Comparison of ENCODE assay signal across 8 mouse cellular contexts in the genomic region with DNA sequence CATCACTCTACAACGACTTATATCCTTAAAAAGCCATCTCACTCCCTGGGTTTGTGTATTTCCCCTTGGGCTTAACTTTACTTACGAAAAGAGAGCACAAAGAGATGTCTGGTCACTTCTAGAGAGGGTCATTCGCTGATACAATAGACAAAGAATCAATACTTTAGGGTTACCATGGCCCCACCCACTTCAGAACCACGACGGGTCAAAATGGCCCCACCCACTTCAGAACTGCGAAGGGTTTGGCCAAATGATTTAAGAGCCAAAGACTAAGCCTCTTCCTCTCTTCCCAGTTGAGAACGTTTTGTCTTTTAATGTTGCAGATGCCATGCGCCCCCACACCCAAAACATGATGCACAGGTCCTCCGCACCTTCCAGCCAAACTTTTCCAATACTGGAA.
A peak's percentile ranks its signal among the peaks of the same experiment; 100 is the strongest.
DNase-seq lines count a peak whose midpoint lies in the region; ATAC-seq and TF ChIP-seq lines count a peak whose summit lies in the region.

No protein-coding gene starts in this region.

- H3K4me3 ChIP-seq in testis, adult 2 months (ENCODE audit: control insufficient read depth, low read depth, low read length): peak overlapping the region; percentile 87
- H3K4me3 ChIP-seq in forebrain, embryonic 15.5 days: peak overlapping the region; percentile 58
- peak overlapping the region; percentile 59 for H3K4me3 ChIP-seq in limb, embryonic 13.5 days
- peak overlapping the region; percentile 44 for H3K4me3 ChIP-seq in midbrain, postnatal 0 days (ENCODE audit: low read depth, low read length)

- peaks cover 21% of the 10 kb centered on the region for H3K4me1 ChIP-seq in testis, adult 2 months (ENCODE audit: control insufficient read depth, insufficient read depth, low read length)
- peaks cover 4% of the 10 kb centered on the region; the same call in 1 of the 2 replicates for H3K4me1 ChIP-seq in forebrain, embryonic 15.5 days
- peaks cover 7% of the 10 kb centered on the region for H3K4me1 ChIP-seq in limb, embryonic 13.5 days
- H3K4me1 ChIP-seq in midbrain, postnatal 0 days (ENCODE audit: insufficient read depth, low read length): no peaks in the 10 kb centered on the region

- H3K9me3 ChIP-seq in forebrain, embryonic 15.5 days: no peaks in the 10 kb centered on the region
- no peaks in the 10 kb centered on the region for H3K9me3 ChIP-seq in limb, embryonic 13.5 days
- no peaks in the 10 kb centered on the region for H3K9me3 ChIP-seq in midbrain, postnatal 0 days (ENCODE audit: low read length)

- no peaks in the 10 kb centered on the region for H3K36me3 ChIP-seq in testis, adult 2 months (ENCODE audit: control insufficient read depth, insufficient read depth, low read length)
- no peaks in the 10 kb centered on the region for H3K36me3 ChIP-seq in forebrain, embryonic 15.5 days
- H3K36me3 ChIP-seq in limb, embryonic 13.5 days: peaks cover 6% of the 10 kb centered on the region; the same call in 1 of the 2 replicates
- no peaks in the 10 kb centered on the region for H3K36me3 ChIP-seq in midbrain, postnatal 0 days (ENCODE audit: insufficient read depth, low read length)

- no peak for TF ChIP-seq POLR2A in testis, adult 2 months (IDR thresholded peaks at IDR 0.05; ENCODE audit: control insufficient read depth, low read depth, low read length)

- H3K9ac ChIP-seq in forebrain, embryonic 15.5 days (replicated peaks): no peak overlapping the region
- peak overlapping the region; percentile 92 for H3K9ac ChIP-seq in limb, embryonic 13.5 days
- H3K9ac ChIP-seq in midbrain, postnatal 0 days (replicated peaks; ENCODE audit: low read length, poor library complexity, severe bottlenecking): no peak overlapping the region

- no peaks in the 10 kb centered on the region for H3K27me3 ChIP-seq in testis, adult 2 months (ENCODE audit: control insufficient read depth, insufficient read depth, low read length)
- no peaks in the 10 kb centered on the region for H3K27me3 ChIP-seq in forebrain, embryonic 15.5 days
- peaks cover 11% of the 10 kb centered on the region; the same call in 1 of the 2 replicates for H3K27me3 ChIP-seq in limb, embryonic 13.5 days
- H3K27me3 ChIP-seq in midbrain, postnatal 0 days (ENCODE audit: insufficient read depth, low read length): no peaks in the 10 kb centered on the region

- 14% methylated on average over 9 of the region's 9 CpGs for WGBS in forebrain, embryonic 15.5 days
- 11% methylated on average over 9 of the region's 9 CpGs for WGBS in limb, embryonic 13.5 days
- 17% methylated on average over 9 of the region's 9 CpGs for WGBS in midbrain, postnatal 0 days

- H3K4me2 ChIP-seq in forebrain, embryonic 15.5 days (replicated peaks): peak overlapping the region; percentile 61
- peak overlapping the region; percentile 65 for H3K4me2 ChIP-seq in limb, embryonic 13.5 days (replicated peaks)
- H3K4me2 ChIP-seq in midbrain, postnatal 0 days (ENCODE audit: low read depth, low read length, poor library complexity, severe bottlenecking): peak overlapping the region; percentile 65; the same call in 1 of the 2 replicates

- ATAC-seq in forebrain, embryonic 15.5 days (replicated peaks): no peak
- ATAC-seq in limb, embryonic 13.5 days (ENCODE audit: low FRiP score, low read depth): no peak
- no peak for ATAC-seq in midbrain, postnatal 0 days (ENCODE audit: low FRiP score)
- no peak for ATAC-seq in megakaryocyte progenitor cell, adult 5-6 weeks (replicated peaks; ENCODE audit: poor library complexity)

- no peak for TF ChIP-seq CTCF in testis, adult 2 months (IDR thresholded peaks at IDR 0.05; ENCODE audit: control insufficient read depth, insufficient read depth, insufficient replicate concordance, low read depth, low read length)
- TF ChIP-seq CTCF in midbrain, postnatal 0 days (IDR thresholded peaks at IDR 0.05): no peak

- DNase-seq in testis, postnatal 14 days (ENCODE audit: low spot score): no peak
- no peak for DNase-seq in midbrain, postnatal 0 days (ENCODE audit: low spot score)
- DNase-seq in layer of hippocampus, adult 18-20 months (ENCODE audit: low spot score in 2 of 2): no peak
- no peak for DNase-seq in cerebellum, adult 8-10 months

- H3K27ac ChIP-seq in testis, adult 2 months (ENCODE audit: control insufficient read depth, insufficient read depth, low read depth, low read length): no peak overlapping the region; the same call in 1 of the 2 replicates
- no peak overlapping the region for H3K27ac ChIP-seq in forebrain, embryonic 15.5 days (replicated peaks)
- H3K27ac ChIP-seq in limb, embryonic 13.5 days: peak overlapping the region; percentile 97
- no peak overlapping the region for H3K27ac ChIP-seq in midbrain, postnatal 0 days (ENCODE audit: low read depth, low read length)
